Mouse (Mus musculus) heart, adult 11 months (tissue): ENCODE results near the gene Trank1.

Experiments
- DNase-seq: peaks from one replicate; pipeline ENCODE4 v3.0.0; 2022

Gene Trank1

DNA sequence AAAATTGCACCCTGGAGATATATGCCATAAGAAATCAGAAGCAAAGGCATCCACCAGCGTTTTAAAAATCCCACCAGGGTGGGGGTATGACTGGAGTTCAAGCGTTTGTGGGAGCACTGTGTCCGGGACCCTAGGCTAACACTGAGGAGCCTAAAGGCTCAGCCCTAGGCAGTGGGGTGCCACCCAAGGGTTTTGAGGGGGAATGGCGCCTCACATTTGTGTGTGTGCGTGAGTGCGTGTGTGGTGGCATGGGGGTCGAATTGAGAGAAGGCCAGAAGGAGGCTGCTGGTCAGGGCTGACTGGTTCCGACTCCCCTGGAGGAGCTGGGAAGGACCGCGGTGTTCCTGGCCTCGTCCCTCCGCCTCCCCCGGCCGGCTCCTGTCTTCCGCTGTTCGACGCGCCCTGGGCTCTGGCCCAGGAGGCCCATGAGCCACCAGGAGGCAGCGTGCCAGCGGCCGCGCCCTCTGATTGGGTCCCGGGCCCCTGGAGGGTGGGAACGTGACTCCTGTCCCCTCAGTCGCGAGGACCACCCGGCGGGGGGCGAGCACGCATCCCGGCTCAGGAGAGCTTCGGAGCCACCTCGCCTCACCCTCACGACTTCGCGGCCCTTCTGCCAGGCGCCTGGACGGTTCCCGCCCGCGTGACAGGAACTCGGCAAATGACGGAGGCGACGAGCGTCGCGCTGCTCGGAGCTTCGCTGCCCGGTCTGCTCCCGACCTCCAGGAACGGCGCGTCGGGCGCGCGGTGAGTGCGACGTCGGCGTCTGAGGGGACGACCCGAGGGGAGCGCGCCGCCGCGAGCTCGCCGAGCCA is at the start of gene Trank1:
TSS of gene Trank1 (plus strand) at position 709 of the 812 bp plus-strand sequence.
- peak; percentile 76 for DNase-seq

DNA sequence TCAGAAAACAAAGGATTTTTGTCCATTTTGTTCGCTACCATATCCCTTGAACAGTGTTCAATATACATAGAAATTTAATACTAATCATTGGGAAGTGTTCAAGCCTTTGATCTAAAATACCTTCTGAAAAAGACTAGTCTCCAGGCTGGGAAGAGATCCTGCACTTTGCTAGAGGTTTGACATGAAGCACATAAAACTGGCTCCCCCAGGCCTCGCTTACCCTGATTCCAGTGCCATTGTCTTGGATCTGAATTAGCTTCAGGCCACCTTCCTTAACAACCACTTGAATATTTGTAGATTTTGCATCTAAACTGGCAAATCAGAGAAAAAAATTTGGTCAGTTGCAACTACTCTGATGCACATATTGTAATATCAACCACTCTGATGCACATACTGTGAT is 43.5 kb upstream of the Trank1 start:
- peak; percentile 73 for DNase-seq

DNA sequence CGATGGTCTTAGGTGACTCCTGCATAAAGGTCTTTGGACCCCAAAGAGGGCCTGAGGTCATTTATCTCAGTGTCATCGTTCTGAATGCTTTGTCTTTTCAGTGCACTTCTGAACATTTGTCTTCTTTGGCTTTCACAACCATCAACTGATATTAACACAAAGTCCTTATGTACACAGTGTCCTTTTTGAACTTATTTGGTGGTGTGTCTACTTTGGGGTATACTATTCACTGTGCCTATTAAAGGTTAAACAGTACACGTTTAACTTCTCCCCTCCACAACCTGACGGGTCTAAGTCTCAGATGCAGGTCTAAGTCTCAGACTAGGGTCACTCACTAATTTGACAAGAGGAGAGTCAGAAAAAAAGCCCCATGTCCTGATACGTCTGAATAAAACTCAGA is 40.9 kb upstream of the Trank1 start:
- DNase-seq = no peak

DNA sequence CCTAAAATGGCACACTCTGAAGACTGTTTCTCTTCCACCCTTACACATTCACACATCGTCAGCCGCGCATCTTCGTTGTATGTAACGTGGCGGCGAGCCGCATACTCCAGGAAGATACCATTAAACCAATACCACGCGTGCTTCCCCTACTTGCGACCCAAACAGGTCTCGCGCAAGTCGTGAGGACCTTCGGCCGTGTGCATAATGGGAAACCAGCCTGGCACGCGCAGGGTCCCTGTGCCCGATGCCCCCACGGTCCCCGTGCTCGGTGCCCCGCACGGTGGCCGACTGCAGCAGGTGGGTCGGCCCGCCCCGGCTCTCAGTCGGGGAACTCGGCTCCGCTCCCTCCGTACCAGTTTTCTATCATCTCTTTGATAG is 40.5 kb upstream of the Trank1 start:
- no peak for DNase-seq

DNA sequence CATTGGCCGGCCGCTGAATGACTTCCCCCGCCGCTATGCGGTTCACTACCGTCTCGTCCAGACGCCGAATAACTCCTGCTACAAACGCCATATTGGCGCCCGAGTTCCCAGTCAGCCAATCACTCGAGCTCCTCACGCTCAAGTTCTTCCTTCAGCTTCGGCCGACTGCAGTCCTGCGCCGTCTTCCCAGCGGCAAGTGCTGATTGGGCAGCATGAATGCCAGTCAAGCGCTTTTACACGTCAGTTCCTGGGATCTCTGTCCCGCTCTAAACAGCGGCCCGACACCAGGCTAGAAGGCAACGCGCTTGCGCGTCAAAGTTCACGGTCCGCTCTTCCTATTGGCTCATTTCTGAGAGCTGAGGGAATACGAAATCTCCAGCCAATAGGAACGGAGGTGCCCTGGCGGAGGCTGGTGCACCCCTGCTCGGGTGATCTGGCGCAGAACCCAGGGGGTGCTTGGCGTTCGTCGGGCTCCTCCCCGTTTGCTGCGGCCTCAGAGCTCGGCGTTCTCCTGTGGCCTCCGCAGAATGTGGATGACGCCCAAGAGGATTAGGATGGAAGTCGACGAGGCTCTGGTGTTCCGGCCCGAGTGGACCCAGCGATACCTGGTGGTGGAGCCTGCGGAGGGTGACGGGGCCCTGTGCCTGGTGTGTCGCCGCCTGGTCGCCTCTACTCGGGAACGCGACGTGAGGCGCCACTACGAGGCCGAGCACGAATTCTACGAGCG is 39.9 kb upstream of the Trank1 start, which contains the start of the genes Mlh1 and Epm2aip1:
TSS of gene Mlh1 (minus strand) at position 358 of the 727 bp plus-strand sequence.
TSS of gene Epm2aip1 (plus strand) at position 496 of the 727 bp plus-strand sequence.
- DNase-seq = peak; percentile 100

DNA sequence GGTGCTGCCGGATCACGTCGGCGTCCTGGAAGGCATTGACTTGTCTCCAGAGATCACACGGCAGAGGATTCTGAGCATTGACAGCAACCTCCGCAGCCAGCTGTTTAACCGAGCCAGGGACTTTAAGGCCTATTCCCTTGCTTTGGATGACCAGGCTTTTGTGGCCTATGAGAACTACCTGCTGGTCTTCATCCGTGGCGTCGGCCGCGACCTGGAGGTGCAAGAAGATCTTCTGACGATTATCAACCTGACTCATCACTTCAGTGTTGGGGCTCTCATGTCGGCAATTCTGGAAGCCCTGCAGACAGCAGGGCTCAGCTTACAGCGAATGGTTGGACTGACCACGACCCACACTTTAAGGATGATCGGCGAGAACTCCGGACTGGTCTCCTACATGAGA is 39.2 kb upstream of the Trank1 start:
- DNase-seq = no peak

DNA sequence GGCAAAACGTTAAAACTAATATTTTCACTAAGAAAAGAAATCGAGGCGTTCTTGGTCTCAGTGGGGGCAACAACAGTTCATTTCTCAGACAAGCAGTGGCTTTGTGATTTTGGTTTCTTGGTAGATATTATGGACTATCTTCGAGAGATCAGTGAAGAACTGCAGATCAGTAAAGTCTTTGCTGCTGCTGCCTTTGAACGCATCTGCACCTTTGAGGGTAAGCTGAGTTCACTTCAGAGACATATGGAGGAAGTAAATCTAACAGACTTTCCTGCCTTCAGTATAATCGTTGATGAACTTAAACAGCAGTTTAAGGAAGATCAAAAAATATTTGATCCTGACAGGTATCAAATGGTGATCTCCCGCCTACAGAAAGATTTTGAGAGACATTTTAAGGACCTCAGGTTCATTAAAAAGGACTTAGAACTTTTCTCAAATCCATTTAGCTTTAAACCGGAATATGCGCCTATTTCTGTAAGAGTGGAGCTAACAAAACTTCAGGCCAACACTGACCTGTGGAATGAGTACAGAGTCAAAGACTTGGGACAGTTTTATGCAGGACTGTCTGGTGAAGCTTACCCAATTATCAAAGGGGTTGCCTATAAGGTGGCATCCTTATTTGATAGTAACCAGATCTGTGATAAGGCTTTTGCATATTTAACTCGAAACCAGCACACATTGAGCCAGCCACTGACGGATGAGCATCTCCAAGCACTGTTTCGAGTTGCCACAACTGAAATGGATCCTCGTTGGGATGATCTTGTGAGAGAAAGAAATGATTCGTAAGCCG is 38.3 kb upstream of the Trank1 start:
- DNase-seq = peak; percentile 85

DNA sequence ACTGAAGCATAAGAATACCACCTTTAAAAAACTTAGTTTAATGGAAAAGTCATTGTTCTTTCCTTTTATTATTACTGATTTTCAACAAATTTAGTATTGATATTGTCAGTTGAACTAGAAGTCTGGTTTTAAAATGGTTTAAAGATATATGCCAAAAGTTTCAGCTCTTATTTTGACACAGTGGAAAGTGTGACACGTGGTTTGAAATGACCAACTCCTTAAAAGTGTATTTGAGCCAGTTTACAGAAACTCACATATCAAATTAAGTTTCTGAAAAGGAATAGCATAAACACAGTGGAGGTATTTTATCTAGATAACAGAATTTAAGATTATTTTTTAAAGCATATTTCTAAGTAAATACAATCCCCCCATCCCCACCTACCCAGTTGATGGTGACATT is 37.6 kb upstream of the Trank1 start:
- DNase-seq = no peak

DNA sequence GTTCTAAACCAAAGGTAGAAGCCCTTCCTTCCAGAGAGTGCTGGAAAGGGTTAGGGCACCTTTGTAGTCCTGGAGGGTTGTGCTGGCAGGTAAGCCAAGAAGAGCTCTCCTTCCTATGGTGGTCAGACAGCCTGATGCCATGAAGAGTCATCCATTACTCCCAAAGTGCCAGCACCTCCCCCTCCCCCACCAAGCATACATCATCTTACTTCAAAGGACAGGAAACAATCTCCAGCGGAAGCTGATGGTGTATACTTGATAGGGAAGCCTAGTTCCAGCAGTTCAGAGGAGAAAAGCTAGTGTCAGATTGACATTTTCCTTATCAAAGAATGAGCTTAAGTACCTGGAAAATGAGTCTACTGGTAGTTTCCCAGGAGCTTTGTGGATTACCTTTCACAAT is 36.4 kb upstream of the Trank1 start:
- peak; percentile 85 for DNase-seq

DNA sequence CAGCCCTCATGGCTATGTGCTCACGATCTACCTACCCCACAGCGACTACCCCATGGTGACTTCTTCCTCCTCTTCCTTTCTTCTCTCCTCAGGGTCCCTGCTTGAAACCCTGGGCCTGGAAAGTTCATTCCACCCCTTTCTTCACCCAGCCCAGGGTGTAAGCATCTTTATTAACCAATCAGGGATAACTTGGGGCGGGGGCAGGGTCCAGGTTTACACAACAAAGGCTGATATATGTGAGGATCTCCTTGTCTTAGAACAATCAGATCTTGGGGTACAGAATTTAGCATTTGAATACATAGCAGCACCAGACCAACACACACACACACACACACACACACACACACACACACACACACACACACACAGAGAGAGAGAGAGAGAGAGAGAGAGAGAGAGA is 26.5 kb upstream of the Trank1 start:
- DNase-seq = peak; percentile 37

DNA sequence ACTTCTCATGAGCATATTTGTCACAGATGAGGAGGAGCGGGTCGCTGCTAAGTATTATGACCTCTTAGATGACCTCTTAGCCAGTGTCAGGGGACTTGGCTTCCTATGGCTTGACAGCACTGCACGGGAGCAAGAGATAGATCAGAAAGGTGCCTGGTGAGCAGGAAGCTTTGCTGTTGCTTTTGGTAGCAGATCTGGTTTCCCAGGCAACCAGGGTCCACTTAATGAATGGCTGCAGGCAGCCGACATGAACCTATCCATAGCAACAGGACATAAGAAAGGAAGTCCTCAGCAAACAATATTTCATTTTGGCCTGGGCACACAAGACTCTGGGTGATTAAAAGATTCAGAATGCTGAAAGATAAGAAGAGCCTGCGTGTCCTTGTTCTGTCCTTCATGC is 25.9 kb upstream of the Trank1 start:
- peak; percentile 42 for DNase-seq

DNA sequence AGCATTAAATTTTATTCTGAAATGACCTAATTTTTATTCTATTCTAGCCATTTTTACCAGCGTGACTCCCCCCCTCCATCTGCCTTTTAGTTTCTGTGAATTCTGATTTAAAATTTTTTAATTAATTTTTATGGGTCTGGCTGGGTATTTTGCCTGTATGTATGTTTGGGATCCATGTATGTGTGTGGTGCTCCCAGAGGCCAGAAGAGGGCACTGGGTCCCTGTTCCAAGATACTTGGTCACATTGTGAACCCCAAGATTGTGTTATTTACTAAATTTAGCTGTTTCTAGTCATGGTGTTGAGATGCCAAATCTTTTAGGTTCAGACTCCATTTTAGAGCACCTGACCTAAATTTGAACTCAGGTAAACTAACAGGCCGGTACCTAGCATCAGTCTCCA is 25.1 kb upstream of the Trank1 start:
- peak; percentile 44 for DNase-seq

DNA sequence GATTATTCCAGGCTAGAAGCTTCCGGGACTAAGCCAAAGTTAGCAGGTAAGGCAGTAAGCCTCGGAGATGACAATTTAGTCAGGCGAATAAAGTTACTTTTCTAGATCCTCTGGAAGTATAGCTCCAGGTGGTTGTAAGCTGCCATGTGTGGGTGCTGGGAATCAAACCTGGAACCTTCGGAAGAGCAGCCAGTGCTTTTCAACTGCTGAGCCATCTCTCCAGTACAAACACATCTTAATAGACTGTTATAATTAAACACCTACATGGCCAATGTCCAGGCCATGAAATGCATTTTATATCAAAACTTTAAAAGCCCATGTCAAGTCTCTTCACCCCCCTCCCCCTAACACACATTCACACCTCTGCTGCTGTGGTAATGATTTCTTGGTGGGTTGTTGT is 23.6 kb upstream of the Trank1 start:
- DNase-seq = peak; percentile 54

DNA sequence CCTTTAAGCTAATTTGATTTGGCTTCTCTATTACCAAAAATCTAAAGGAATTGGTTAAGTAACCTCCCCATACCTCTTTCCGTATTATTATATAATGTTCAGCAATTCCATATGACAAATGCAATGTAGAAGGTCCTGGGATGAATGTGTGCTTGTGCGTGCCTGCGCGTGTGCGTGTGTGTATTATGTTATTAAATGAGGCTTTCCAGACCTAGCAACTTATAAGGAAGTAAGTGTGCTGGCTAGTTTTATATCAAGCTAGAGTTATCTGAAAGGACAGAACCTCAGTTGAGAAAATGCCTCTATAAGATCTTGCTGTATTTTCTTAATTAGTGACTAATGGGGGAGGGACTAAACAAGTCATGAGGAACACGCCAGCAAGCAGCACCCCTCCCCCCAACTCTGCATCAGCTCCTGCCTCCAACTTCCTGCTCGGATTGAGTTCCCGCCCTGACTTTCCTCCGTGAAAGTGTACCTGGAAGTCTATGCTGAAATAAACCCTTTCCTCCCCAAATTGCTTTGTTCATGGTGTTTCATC is 22.2 kb upstream of the Trank1 start:
- peak; percentile 89 for DNase-seq

DNA sequence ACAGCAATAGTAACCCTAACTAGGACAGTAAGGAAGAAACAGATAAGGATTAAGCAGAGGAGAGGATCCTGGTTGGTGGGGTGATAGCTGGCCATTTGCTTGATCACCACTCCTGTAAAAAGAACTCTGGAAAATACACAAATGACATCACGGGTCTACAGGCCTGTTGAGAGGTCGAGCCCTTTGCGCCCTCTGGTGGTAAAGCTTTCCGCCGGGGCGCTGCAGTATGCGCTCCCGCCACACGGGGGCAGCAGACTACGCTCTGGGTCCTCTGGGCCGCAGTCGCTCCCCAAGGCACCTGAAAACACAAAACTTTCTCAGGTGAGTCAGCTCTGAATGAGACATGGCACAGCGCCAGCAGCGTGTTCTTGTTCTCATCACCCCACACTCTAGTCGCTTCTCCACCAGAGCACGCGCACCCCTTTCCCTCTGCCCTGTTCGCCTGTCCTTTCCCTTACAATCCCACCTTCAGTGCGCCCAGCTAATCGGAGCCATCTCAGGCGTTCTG is 21.7 kb upstream of the Trank1 start:
- DNase-seq = peak; percentile 98

DNA sequence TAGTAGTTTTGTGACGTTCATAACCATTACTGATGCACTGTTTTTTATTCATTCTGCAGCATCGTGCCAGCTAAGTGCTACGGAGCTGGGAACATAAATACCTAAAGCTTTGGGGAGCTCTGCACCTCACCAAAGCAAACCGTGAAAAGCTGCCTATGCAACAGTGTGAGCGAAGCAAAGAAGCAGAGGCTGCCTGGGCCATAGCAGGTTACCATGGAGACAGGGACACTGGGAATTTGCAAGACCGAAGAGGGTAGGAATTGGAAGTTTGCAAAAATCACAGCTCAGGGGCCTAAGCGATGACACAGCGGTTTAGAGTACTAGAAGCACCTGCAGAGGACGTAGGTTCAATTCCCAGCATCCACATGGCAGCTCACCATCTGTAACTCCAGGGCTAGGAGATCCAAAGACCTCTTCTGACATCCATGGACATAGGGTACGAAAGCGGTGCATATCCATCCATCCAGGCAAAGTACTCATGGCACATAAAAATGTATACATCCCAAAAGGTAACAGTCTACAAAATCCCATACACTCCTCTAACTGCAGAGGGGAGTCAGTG is 20.9 kb upstream of the Trank1 start:
- DNase-seq = peak; percentile 80

DNA sequence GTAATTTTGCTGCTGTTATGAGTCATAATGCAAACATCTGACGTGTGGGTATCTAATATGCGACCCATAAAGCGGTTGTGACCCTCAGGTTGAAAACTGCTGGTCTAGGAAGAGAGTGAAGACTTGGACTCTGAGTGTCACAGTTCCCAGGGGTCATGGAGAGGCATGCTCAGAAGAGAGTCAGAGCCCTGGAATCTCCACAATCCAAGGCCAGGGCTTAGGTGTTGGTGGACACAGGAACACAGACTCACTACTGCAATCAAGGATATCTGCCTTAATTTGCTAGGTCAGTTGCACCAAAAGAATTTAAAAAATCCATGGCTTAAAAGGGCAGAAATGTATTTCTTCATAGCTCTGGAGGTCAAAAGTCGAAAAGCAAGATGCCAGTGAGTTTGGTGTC is 18.3 kb upstream of the Trank1 start:
- DNase-seq = peak; percentile 36

DNA sequence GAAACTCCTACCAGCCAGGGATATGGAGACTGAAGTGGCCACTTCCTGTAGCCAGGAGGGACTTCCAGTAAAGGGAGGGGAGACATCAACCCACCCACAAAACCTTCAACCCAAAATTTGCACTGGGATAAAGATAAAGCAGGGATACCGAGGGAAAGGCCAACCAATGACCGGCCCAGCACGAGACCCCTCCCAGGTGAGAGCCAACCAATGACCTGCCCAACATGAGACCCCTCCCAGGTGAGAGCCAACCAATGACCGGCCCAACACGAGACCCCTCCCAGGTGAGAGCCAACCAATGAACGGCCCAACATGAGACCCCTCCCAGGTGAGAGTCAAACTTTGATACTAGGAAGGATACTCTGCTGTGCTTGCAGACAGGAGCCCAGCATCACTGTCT is 16.6 kb upstream of the Trank1 start:
- peak; percentile 86 for DNase-seq

DNA sequence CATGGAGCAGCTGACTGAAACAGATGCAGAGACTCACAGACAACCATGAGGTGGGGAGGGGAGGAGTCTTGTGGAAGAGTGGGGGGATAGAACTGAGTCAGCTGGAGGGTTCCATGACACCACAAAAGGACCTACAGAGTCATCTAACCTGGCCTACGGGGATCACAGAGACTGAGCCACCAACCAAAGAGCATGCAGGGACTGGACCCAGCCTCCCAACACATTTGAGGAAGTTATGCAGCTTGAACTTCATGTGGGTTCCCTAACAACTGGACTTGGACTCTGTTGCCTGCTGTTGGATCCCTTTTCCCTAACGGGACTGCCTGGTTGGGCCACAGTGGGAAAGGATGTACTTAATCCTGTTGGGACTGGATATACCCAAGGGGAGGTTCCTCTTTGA is 16.2 kb upstream of the Trank1 start:
- DNase-seq = peak; percentile 66

DNA sequence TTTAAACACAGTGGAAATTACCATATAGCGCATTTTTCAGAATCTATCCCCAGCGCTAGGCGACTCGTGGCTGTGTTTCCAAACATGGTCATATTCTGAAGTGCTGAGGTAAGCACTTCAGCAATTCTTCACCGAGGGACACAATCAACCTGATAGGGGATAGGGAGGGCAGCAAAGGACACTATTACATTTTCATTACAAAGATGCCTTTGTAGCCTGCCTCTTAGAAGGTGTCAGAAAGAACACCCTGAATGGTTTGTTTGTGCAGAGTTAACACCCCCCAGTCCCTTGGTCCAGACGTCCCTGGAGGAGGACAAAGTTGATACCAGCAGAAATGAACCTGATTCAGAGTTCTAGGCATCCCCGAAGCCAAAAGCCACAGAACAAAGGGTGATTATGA is 15.1 kb upstream of the Trank1 start:
- DNase-seq = peak; percentile 69

DNA sequence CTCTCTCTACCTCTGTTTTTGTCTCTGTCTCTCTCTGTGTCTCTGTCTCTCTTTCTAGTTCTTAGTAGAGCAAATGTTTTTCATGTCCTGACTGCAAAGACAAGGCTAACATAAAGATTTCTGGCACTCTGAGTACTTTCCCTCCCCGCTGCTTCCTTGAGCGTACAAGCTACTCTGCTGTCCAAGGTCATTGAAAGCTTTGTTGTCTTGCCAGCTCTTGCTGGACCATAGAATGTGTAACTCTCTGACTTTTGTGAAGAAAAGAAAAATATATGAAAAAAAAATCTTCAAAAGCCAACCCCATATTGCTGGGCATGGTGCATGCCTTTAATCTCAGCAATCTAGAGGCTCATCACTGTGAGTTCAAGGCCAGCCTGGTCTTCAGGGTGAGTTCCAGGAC is 12.9 kb upstream of the Trank1 start:
- peak; percentile 25 for DNase-seq

DNA sequence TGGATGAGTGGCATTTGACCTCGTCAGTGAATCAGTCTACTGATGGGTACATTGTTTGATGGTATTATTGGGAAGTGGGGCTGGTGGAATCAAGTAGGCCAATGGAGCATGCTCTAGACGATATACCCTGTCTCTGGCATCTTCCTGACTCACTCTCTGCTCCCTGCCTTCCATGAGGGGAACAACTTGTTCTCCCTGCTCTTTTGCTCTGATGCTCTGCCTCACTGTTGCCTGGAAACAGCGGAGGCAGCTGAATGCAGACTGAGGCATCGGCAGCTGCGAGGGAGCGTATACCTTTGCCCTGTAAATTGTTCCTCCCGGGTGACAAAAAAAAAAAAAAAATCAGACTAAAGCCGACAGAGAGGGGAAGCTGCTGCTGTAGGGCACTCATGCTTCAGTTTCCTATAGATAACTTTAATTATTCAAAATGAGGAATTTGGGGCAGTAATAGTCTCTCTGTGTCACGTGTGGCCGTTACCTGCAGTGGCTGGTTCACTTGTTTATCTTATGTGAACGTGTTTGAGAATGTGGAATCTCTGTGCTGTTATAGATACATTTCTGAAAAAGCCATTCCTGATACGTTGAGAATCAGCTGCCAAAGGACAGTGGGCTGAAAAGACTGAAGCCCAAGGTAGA is 9.2 kb upstream of the Trank1 start:
- peak; percentile 61 for DNase-seq
